Mouse (Mus musculus): ENCODE measurements around the gene Kremen1. TPM values are rescaled to one million over a fixed set of nuclear protein-coding genes. Genes with fewer than 3 reads are reported as not detected.

Kremen1 gene
- polyA plus RNA-seq, 1 experiment from 2014 or later: 9.8 TPM

DNA sequence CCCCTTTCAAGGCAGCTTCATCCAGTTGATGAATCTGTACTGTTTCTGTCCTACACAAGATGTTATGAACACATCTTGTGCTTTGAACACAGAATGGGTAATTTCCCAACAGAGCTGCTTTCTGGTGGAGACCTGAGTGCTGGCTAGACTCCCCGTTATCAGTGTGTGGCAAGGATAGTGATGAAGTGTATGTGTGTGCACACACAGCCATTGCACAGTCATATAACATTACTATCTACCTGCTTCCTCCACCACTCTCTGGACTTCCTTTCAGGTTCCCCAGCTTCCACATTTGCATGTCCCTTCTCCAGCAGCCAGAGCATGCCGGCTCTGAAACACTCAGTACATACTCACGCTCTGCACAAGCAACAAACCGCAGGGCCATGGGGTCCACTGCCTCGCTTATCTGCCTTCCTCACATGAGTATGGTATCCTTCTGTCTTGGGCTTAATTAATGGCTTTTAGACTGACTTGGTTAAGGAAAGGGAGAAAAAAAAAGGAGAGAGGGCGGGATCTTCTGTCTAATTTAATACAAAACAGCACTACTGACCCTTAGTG lies 46.8 kb downstream of the Kremen1 start:
- DNase-seq (ENCODE audit: low spot score): no peak
- no peak overlapping the region for H3K4me3 ChIP-seq (ENCODE audit: low read depth, low read length)
- H3K9me3 ChIP-seq (ENCODE audit: control insufficient read depth, low read length): no peaks in the 10 kb centered on the region
- H3K36me3 ChIP-seq (ENCODE audit: control insufficient read depth, insufficient read depth, low read length): peaks cover 1% of the 10 kb centered on the region; the same call in 1 of the 2 replicates
- no peaks in the 10 kb centered on the region for H3K27me3 ChIP-seq (replicated peaks; ENCODE audit: control insufficient read depth, insufficient read depth, low read length)
- WGBS: 78% methylated on average over 6 of the region's 6 CpGs
- no peak overlapping the region for H3K4me2 ChIP-seq (ENCODE audit: low read length)
- H3K4me1 ChIP-seq (replicated peaks; ENCODE audit: control insufficient read depth, insufficient read depth, low read length): no peaks in the 10 kb centered on the region
- no peak overlapping the region for H3K9ac ChIP-seq (ENCODE audit: low read length)
- H3K27ac ChIP-seq (ENCODE audit: low read depth): no peak overlapping the region
- ATAC-seq (replicated peaks; ENCODE audit: low FRiP score, low TSS enrichment, low read depth): no peak

DNA sequence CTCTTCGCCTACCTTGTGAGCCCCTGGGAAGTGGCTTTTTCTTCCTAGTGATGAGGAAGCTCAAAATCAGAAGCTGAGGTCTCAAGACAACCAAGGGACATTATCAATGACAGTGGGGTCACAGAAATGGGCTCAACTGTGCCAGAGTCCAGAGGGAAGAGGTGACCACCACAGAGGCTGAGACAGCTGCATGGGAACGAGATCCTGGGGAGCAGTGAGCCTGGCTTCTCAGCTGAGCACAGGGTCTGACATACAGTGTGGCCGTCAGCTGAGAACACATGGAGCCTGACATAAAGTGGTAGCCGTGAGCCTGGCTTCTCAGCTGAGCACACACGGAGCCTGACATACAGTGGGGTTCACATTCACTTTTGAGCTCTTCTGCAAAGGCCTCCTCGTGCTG lies 58.3 kb downstream of the Kremen1 start:
- Histone ChIP-seq H3K9ac (ENCODE audit: low read length) (no peak overlapping the region), H3K27ac (ENCODE audit: low read depth) (no peak overlapping the region), H3K4me2 (ENCODE audit: low read length) (no peak overlapping the region), H3K9me3 (ENCODE audit: control insufficient read depth, low read length) (no peaks in the 10 kb centered on the region), H3K4me1 (replicated peaks; ENCODE audit: control insufficient read depth, insufficient read depth, low read length) (no peaks in the 10 kb centered on the region), H3K27me3 (replicated peaks; ENCODE audit: control insufficient read depth, insufficient read depth, low read length) (no peaks in the 10 kb centered on the region), H3K36me3 (ENCODE audit: control insufficient read depth, insufficient read depth, low read length) (peaks cover 30% of the 10 kb centered on the region; the same call in 1 of the 2 replicates), H3K4me3 (ENCODE audit: low read depth, low read length) (no peak overlapping the region)
- WGBS: 90% methylated on average over 6 of the region's 6 CpGs
- ATAC-seq (replicated peaks; ENCODE audit: low FRiP score, low TSS enrichment, low read depth) (no peak), DNase-seq (ENCODE audit: low spot score) (no peak)

DNA sequence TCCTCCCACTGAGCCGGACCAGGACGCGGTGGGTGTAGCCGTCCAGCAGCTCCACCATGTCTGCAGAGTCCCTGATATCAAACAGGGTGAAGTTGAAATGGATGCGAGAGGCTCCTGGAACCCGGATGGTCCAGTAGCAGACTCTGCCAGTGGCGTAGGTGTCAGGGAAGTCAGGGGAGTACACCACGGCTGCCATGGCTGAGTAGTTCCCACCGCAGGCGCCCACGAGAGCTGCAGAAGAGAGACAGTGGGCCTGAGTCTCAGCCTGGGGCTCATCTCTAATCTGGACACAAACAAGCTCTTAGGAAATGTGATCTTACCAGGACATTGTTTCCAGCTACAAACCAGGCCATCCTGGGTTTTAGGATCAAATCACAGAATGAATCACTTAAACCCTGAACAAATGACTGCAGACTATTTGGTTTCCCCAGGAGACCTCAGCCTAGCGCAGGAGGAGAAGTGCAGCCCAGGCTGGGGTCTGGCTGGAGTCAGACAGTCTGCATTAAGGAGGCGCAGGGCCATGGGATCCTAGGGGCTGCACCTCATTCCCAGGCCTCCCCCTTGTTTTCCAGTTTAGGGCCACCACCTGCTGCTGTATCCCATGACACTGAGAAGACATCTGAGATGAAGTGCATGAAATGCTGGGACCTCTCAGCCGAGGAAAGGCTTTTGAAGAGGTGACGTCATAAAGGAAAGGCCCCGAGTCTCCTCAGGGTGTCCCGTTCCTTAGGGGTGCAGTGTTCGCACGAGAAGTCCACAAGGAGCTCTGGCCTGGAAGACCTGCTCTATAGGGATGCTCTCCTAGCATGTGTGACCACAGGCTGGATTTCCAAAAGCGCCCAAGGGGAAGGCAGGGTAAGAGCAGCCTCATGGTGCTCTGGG lies 59.3 kb downstream of the Kremen1 start:
- H3K36me3 ChIP-seq (ENCODE audit: control insufficient read depth, insufficient read depth, low read length): peaks cover 26% of the 10 kb centered on the region; the same call in 1 of the 2 replicates
- H3K4me1 ChIP-seq (replicated peaks; ENCODE audit: control insufficient read depth, insufficient read depth, low read length): no peaks in the 10 kb centered on the region
- no peak overlapping the region for H3K9ac ChIP-seq (ENCODE audit: low read length)
- no peak overlapping the region for H3K4me2 ChIP-seq (ENCODE audit: low read length)
- H3K4me3 ChIP-seq (ENCODE audit: low read depth, low read length): no peak overlapping the region
- no peaks in the 10 kb centered on the region for H3K27me3 ChIP-seq (replicated peaks; ENCODE audit: control insufficient read depth, insufficient read depth, low read length)
- 88% methylated on average over 20 of the region's 20 CpGs for WGBS
- H3K27ac ChIP-seq (ENCODE audit: low read depth): no peak overlapping the region
- no peak for DNase-seq (ENCODE audit: low spot score)
- no peak for ATAC-seq (replicated peaks; ENCODE audit: low FRiP score, low TSS enrichment, low read depth)
- H3K9me3 ChIP-seq (ENCODE audit: control insufficient read depth, low read length): no peaks in the 10 kb centered on the region

DNA sequence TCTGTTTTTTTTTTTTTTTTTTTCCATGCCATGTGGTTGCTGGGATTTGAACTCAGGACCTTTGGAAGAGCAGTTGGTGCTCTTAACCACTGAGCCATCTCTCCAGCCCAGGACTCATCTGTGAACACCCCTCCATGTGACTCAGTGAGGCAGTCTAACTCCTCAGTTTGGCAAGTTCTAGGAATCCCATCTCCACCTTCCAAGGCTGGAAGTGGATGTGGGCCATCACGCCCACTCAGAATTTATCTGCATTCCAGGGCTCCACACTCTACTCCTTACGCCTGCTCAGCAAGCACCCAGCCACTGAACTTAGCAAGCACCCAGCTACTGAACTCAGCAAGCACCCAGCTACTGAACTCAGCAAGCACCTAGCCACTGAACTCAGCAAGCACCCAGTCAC lies 61.5 kb downstream of the Kremen1 start:
- ATAC-seq (replicated peaks; ENCODE audit: low FRiP score, low TSS enrichment, low read depth) (no peak), DNase-seq (ENCODE audit: low spot score) (no peak)
- WGBS: 78% methylated on average over 2 of the region's 2 CpGs
- no peaks in the 10 kb centered on the region for H3K4me1 ChIP-seq (replicated peaks; ENCODE audit: control insufficient read depth, insufficient read depth, low read length)
- no peaks in the 10 kb centered on the region for H3K27me3 ChIP-seq (replicated peaks; ENCODE audit: control insufficient read depth, insufficient read depth, low read length)
- no peak overlapping the region for H3K4me2 ChIP-seq (ENCODE audit: low read length)
- H3K9ac ChIP-seq (ENCODE audit: low read length): no peak overlapping the region
- no peak overlapping the region for H3K27ac ChIP-seq (ENCODE audit: low read depth)
- H3K36me3 ChIP-seq (ENCODE audit: control insufficient read depth, insufficient read depth, low read length): peaks cover 18% of the 10 kb centered on the region; the same call in 1 of the 2 replicates
- no peak overlapping the region for H3K4me3 ChIP-seq (ENCODE audit: low read depth, low read length)
- no peaks in the 10 kb centered on the region for H3K9me3 ChIP-seq (ENCODE audit: control insufficient read depth, low read length)

DNA sequence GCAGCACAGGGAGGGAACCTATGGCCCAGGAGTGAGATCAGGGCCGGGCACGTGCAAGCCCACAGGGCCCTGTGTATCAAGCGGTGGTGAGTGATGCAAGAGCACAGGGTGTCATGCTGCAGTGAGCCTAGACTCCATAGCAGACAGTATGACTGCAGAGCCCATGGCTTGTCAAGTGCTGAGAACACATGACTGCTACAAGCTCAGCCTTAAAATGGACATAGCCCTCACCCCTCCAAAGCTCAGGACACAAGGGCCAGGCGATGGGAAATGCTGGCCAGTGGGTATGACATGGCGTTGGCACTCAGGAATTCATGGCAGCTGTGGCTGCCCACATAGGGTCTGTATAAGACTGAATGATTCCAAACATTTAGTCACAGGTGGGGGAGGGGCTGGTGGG lies 64.3 kb downstream of the Kremen1 start:
- no peak for DNase-seq (ENCODE audit: low spot score)
- H3K27ac ChIP-seq (ENCODE audit: low read depth): no peak overlapping the region
- ATAC-seq (replicated peaks; ENCODE audit: low FRiP score, low TSS enrichment, low read depth): no peak
- no peaks in the 10 kb centered on the region for H3K9me3 ChIP-seq (ENCODE audit: control insufficient read depth, low read length)
- H3K36me3 ChIP-seq (ENCODE audit: control insufficient read depth, insufficient read depth, low read length): peaks cover 23% of the 10 kb centered on the region; the same call in 1 of the 2 replicates
- H3K4me3 ChIP-seq (ENCODE audit: low read depth, low read length): no peak overlapping the region
- H3K4me1 ChIP-seq (replicated peaks; ENCODE audit: control insufficient read depth, insufficient read depth, low read length): 0 out of 2 replicates have a peak, but pooled peaks cover 3% of the 10 kb centered on the region
- H3K9ac ChIP-seq (ENCODE audit: low read length): no peak overlapping the region
- H3K27me3 ChIP-seq (replicated peaks; ENCODE audit: control insufficient read depth, insufficient read depth, low read length): no peaks in the 10 kb centered on the region
- H3K4me2 ChIP-seq (ENCODE audit: low read length): no peak overlapping the region
- 83% methylated on average over 5 of the region's 5 CpGs for WGBS

DNA sequence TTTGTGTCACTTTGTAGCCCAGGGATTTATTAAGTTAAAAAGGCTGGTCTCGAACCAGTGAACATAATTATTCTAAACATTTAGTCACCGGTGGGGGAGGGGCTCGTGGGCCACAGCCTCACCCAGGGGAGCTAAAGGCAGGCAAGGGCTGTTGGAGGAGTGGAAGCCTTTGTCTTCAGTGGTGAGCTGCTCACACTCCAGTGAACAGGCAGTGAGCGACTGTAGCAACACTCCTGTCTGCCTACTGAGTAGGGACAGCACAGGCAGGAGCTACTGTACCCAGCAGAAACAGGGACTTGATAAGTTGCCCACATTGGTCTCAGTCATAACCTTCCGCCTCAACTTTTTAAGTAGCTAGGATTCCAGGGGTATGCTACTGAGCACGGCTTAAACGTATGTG lies 64.8 kb downstream of the Kremen1 start:
- Histone ChIP-seq H3K27me3 (replicated peaks; ENCODE audit: control insufficient read depth, insufficient read depth, low read length) (no peaks in the 10 kb centered on the region), H3K9ac (ENCODE audit: low read length) (no peak overlapping the region), H3K27ac (ENCODE audit: low read depth) (no peak overlapping the region), H3K4me3 (ENCODE audit: low read depth, low read length) (no peak overlapping the region), H3K4me1 (replicated peaks; ENCODE audit: control insufficient read depth, insufficient read depth, low read length) (0 out of 2 replicates have a peak, but pooled peaks cover 3% of the 10 kb centered on the region), H3K9me3 (ENCODE audit: control insufficient read depth, low read length) (no peaks in the 10 kb centered on the region), H3K36me3 (ENCODE audit: control insufficient read depth, insufficient read depth, low read length) (peaks cover 23% of the 10 kb centered on the region; the same call in 1 of the 2 replicates), H3K4me2 (ENCODE audit: low read length) (no peak overlapping the region)
- ATAC-seq (replicated peaks; ENCODE audit: low FRiP score, low TSS enrichment, low read depth) (no peak), DNase-seq (ENCODE audit: low spot score) (no peak)
- WGBS: 82% methylated on average over 7 of the region's 7 CpGs

DNA sequence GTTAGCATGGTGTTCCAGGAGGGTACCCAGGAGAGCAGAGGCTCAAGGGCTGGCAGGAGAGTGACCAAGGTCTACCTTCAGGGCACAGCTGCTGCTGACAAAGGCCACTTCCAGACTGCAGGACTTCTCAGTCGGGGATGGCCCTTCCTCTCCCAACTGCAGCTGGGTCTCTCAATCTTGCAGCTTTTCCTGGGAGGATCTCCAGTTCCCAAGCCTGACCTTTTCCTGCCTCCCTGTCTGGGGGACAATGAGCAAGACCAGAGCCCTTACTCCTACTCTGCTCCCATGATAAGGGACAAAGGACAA lies 67.8 kb downstream of the Kremen1 start:
- H3K9ac ChIP-seq (ENCODE audit: low read length): no peak overlapping the region
- WGBS: 27% methylated on average over 1 of the region's 1 CpGs
- H3K36me3 ChIP-seq (ENCODE audit: control insufficient read depth, insufficient read depth, low read length): peaks cover 11% of the 10 kb centered on the region; the same call in 1 of the 2 replicates
- H3K4me1 ChIP-seq (replicated peaks; ENCODE audit: control insufficient read depth, insufficient read depth, low read length): 0 out of 2 replicates have a peak, but pooled peaks cover 3% of the 10 kb centered on the region
- DNase-seq (ENCODE audit: low spot score): no peak
- H3K9me3 ChIP-seq (ENCODE audit: control insufficient read depth, low read length): no peaks in the 10 kb centered on the region
- no peak overlapping the region for H3K27ac ChIP-seq (ENCODE audit: low read depth)
- no peaks in the 10 kb centered on the region for H3K27me3 ChIP-seq (replicated peaks; ENCODE audit: control insufficient read depth, insufficient read depth, low read length)
- no peak overlapping the region for H3K4me2 ChIP-seq (ENCODE audit: low read length)
- no peak for ATAC-seq (replicated peaks; ENCODE audit: low FRiP score, low TSS enrichment, low read depth)
- H3K4me3 ChIP-seq (ENCODE audit: low read depth, low read length): no peak overlapping the region

DNA sequence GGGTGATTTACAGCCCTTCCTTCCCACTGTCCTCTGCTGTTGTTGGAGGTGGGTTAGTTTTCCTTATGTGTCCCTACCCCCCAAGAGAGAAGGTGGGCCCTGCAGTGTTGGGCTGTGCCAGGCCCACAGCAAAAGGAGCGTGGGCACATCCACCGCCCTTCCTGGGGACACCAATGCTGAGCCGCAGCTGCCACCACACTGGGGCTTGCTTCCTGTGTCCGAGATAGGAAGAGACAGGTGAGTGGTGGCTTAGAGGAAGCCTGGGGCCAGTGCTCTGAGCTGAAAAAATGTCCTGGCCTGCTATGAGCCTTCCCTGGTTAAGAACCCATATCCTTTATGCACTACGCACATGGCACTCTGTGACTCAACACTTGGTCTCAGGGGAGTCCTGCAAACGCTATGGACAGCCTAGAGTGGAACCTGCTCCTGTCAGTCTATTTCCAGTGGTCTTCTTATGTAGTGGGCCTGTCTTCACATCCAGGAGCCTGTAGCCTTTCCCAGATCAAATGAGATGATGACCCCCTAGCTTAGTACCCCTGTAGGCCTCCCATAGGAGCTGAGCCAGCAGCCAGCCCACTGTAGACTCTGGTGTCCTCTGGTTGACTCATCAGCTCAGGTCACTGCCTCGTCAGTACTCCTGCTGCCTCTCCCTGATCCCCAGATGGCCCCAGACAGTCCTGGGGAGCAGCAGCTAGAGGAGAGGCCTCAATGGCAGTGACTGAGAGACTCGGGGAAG lies 68.3 kb downstream of the Kremen1 start:
- Histone ChIP-seq H3K9me3 (ENCODE audit: control insufficient read depth, low read length) (no peaks in the 10 kb centered on the region), H3K4me1 (replicated peaks; ENCODE audit: control insufficient read depth, insufficient read depth, low read length) (0 out of 2 replicates have a peak, but pooled peaks cover 3% of the 10 kb centered on the region), H3K4me2 (ENCODE audit: low read length) (no peak overlapping the region), H3K27ac (ENCODE audit: low read depth) (no peak overlapping the region), H3K4me3 (ENCODE audit: low read depth, low read length) (no peak overlapping the region), H3K9ac (ENCODE audit: low read length) (no peak overlapping the region), H3K27me3 (replicated peaks; ENCODE audit: control insufficient read depth, insufficient read depth, low read length) (no peaks in the 10 kb centered on the region), H3K36me3 (ENCODE audit: control insufficient read depth, insufficient read depth, low read length) (0 out of 2 replicates have a peak, but pooled peaks cover 6% of the 10 kb centered on the region)
- ATAC-seq (replicated peaks; ENCODE audit: low FRiP score, low TSS enrichment, low read depth): no peak
- DNase-seq (ENCODE audit: low spot score): no peak
- 76% methylated on average over 8 of the region's 8 CpGs for WGBS
